Mouse (Mus musculus) limb, embryonic 11.5 days (tissue): ENCODE measurements at regions not wholly inside any gene's neighbourhood (a gene's known extent, or its start where the extent isn't known, plus 50 kb on each side); places are given as distances from the start of the nearest gene placed in this dataset.
A peak's percentile ranks its signal among the peaks of the same experiment; 100 is the strongest.

Experiments
- ATAC-seq: fragments of 200-750 bp; cut with Nextera tagmentation; 2 replicates; pipeline ENCODE4 v1.8.0; 2017; ENCODE audit warnings: low read depth; ENCODE audit not compliant: insufficient number of reproducible peaks, low FRiP score, low TSS enrichment
- DNase-seq: peaks from one replicate; pipeline ENCODE4 v3.0.0-alpha.2; 2015; ENCODE audit warnings: low spot score
- H3K27ac ChIP-seq: fragments of 300-500 bp; sonication (generic); replicated peaks from 2 replicates; pipeline ENCODE4 v1.5.1; 2014; ENCODE audit warnings: low read depth, mild to moderate bottlenecking, low read length
- H3K27me3 ChIP-seq: fragments of 300-500 bp; sonication (generic); 2 replicates; pipeline ENCODE4 v1.6.1; 2014; ENCODE audit warnings: mild to moderate bottlenecking, low read length, mixed read lengths; ENCODE audit not compliant: control insufficient read depth, insufficient read depth
- H3K36me3 ChIP-seq: fragments of 300-500 bp; sonication (generic); 2 replicates; pipeline ENCODE4 v1.6.1; 2014; ENCODE audit warnings: mild to moderate bottlenecking, low read length, moderate library complexity, mixed read lengths; ENCODE audit not compliant: control insufficient read depth, insufficient read depth
- H3K4me1 ChIP-seq: fragments of 300-500 bp; sonication (generic); 2 replicates; pipeline ENCODE4 v1.6.1; 2014; ENCODE audit warnings: low read length, mixed read lengths; ENCODE audit not compliant: control insufficient read depth, insufficient read depth
- H3K4me2 ChIP-seq: fragments of 300-500 bp; sonication (generic); 2 replicates; pipeline ENCODE4 v1.6.1; 2014; ENCODE audit warnings: low read depth, mild to moderate bottlenecking, moderate library complexity; ENCODE audit not compliant: severe bottlenecking
- H3K4me3 ChIP-seq: fragments of 300-500 bp; sonication (generic); 2 replicates; pipeline ENCODE4 v1.5.1; 2014; ENCODE audit warnings: low read depth, low read length
- H3K9ac ChIP-seq: fragments of 300-500 bp; sonication (generic); 2 replicates; pipeline ENCODE4 v1.6.1; 2014; ENCODE audit warnings: mild to moderate bottlenecking, low read length
- H3K9me3 ChIP-seq: fragments of 300-500 bp; sonication (generic); 2 replicates; pipeline ENCODE4 v1.6.1; 2016; ENCODE audit warnings: low read length; ENCODE audit not compliant: control insufficient read depth
- WGBS: fragments of 180-500 bp; shearing (Covaris S2); extraction: QIAGEN DNeasy Blood & Tissue Kit; methylation state at CpG from one replicate; pipeline ENCODE4 v1.1.7; 2014; 5-methylcytosine and 5-hydroxymethylcytosine counted together

GRCm38 (mm10) chr3:149526509-149526908, 536.2 kb upstream of the Adgrl2 start:
- H3K36me3 ChIP-seq = no peaks in the 10 kb centered on the region
- H3K4me3 ChIP-seq = no peak overlapping the region
- H3K4me2 ChIP-seq = no peak overlapping the region
- no peak overlapping the region for H3K9ac ChIP-seq
- H3K27me3 ChIP-seq = no peaks in the 10 kb centered on the region
- 93% methylated on average over 3 of the region's 3 CpGs for WGBS
- H3K4me1 ChIP-seq = peaks cover 3% of the 10 kb centered on the region; the same call in 1 of the 2 replicates
- ATAC-seq = no peak
- H3K27ac ChIP-seq = no peak overlapping the region
- no peak for DNase-seq
- no peaks in the 10 kb centered on the region for H3K9me3 ChIP-seq

GRCm38 (mm10) chr3:149519575-149519929, 529.2 kb upstream of the Adgrl2 start:
- DNase-seq (no peak), ATAC-seq (no peak)
- H3K9ac ChIP-seq = no peak overlapping the region
- 22% methylated on average over 15 of the region's 15 CpGs for WGBS
- peaks cover 7% of the 10 kb centered on the region for H3K4me1 ChIP-seq
- peak overlapping the region; percentile 60 for H3K4me2 ChIP-seq
- H3K4me3 ChIP-seq = peak overlapping the region; percentile 38
- no peaks in the 10 kb centered on the region for H3K9me3 ChIP-seq
- H3K27ac ChIP-seq = no peak overlapping the region
- H3K27me3 ChIP-seq = no peaks in the 10 kb centered on the region
- H3K36me3 ChIP-seq = no peaks in the 10 kb centered on the region

- Histone ChIP-seq H3K9ac (peak overlapping the region; percentile 23; the same call in 1 of the 2 replicates), H3K4me2 (peak overlapping the region; percentile 60), H3K27ac (no peak overlapping the region), H3K27me3 (no peaks in the 10 kb centered on the region), H3K9me3 (no peaks in the 10 kb centered on the region), H3K4me3 (peak overlapping the region; percentile 38), H3K4me1 (peaks cover 7% of the 10 kb centered on the region), H3K36me3 (no peaks in the 10 kb centered on the region)
- DNase-seq = peak; percentile 55
- 6% methylated on average over 27 of the region's 27 CpGs for WGBS
- no peak for ATAC-seq
Observed at GRCm38 (mm10) chr3:149518928-149519574, 528.7 kb upstream of the Adgrl2 start.

- no peaks in the 10 kb centered on the region for H3K9me3 ChIP-seq
- no peak for DNase-seq
- no peak overlapping the region for H3K4me3 ChIP-seq
- H3K4me2 ChIP-seq = no peak overlapping the region
- no peak for ATAC-seq
- H3K27ac ChIP-seq = no peak overlapping the region
- 85% methylated on average over 11 of the region's 11 CpGs for WGBS
- H3K36me3 ChIP-seq = no peaks in the 10 kb centered on the region
- H3K9ac ChIP-seq = no peak overlapping the region
- peaks cover 4% of the 10 kb centered on the region; the same call in 1 of the 2 replicates for H3K4me1 ChIP-seq
- H3K27me3 ChIP-seq = no peaks in the 10 kb centered on the region
Observed at GRCm38 (mm10) chr3:149517537-149517936, 527.2 kb upstream of the Adgrl2 start.

- WGBS = 90% methylated on average over 6 of the region's 6 CpGs
- Histone ChIP-seq H3K36me3 (no peaks in the 10 kb centered on the region), H3K4me3 (no peak overlapping the region), H3K27ac (no peak overlapping the region), H3K27me3 (no peaks in the 10 kb centered on the region), H3K4me2 (no peak overlapping the region), H3K9ac (no peak overlapping the region), H3K4me1 (no peaks in the 10 kb centered on the region), H3K9me3 (no peaks in the 10 kb centered on the region)
- no peak for DNase-seq
- no peak for ATAC-seq
Observed at GRCm38 (mm10) chr3:149509178-149509577, 518.8 kb upstream of the Adgrl2 start.

GRCm38 (mm10) chr3:149508671-149509070, 518.3 kb upstream of the Adgrl2 start:
- H3K4me3 ChIP-seq = no peak overlapping the region
- DNase-seq (no peak), ATAC-seq (no peak)
- no peaks in the 10 kb centered on the region for H3K27me3 ChIP-seq
- H3K27ac ChIP-seq = no peak overlapping the region
- H3K4me1 ChIP-seq = no peaks in the 10 kb centered on the region
- no peaks in the 10 kb centered on the region for H3K36me3 ChIP-seq
- H3K9ac ChIP-seq = no peak overlapping the region
- H3K4me2 ChIP-seq = no peak overlapping the region
- 80% methylated on average over 10 of the region's 10 CpGs for WGBS
- H3K9me3 ChIP-seq = no peaks in the 10 kb centered on the region

GRCm38 (mm10) chr3:149505692-149506091, 515.3 kb upstream of the Adgrl2 start:
- 73% methylated on average over 9 of the region's 9 CpGs for WGBS
- DNase-seq = no peak
- Histone ChIP-seq H3K9me3 (no peaks in the 10 kb centered on the region), H3K36me3 (no peaks in the 10 kb centered on the region), H3K9ac (no peak overlapping the region), H3K27me3 (no peaks in the 10 kb centered on the region), H3K4me1 (no peaks in the 10 kb centered on the region), H3K4me2 (no peak overlapping the region), H3K27ac (no peak overlapping the region), H3K4me3 (no peak overlapping the region)
- no peak for ATAC-seq

- Histone ChIP-seq H3K9me3 (no peaks in the 10 kb centered on the region), H3K36me3 (no peaks in the 10 kb centered on the region), H3K4me2 (no peak overlapping the region), H3K4me1 (no peaks in the 10 kb centered on the region), H3K9ac (no peak overlapping the region), H3K27ac (no peak overlapping the region), H3K4me3 (no peak overlapping the region), H3K27me3 (no peaks in the 10 kb centered on the region)
- ATAC-seq (no peak), DNase-seq (no peak)
- WGBS = 84% methylated on average over 2 of the region's 2 CpGs
Observed at GRCm38 (mm10) chr3:149503992-149504391, 513.6 kb upstream of the Adgrl2 start.

- H3K27me3 ChIP-seq = no peaks in the 10 kb centered on the region
- 81% methylated on average over 3 of the region's 3 CpGs for WGBS
Observed at GRCm38 (mm10) chr3:149500130-149500529, 509.8 kb upstream of the Adgrl2 start.

More at GRCm38 (mm10) chr3:149500130-149500529, 509.8 kb upstream of the Adgrl2 start:
- Histone ChIP-seq H3K36me3 (no peaks in the 10 kb centered on the region), H3K4me2 (no peak overlapping the region), H3K4me3 (no peak overlapping the region), H3K4me1 (peaks cover 6% of the 10 kb centered on the region; the same call in 1 of the 2 replicates), H3K9ac (no peak overlapping the region), H3K9me3 (no peaks in the 10 kb centered on the region), H3K27ac (no peak overlapping the region)
- no peak for DNase-seq
- no peak for ATAC-seq
